In genomic region chr7:112328969-112329368, GRCm38 (mm10) we compare ENCODE assay signal across 9 mouse cellular contexts.
DNase-seq lines count a peak whose midpoint lies in the region; ATAC-seq lines count a peak whose summit lies in the region.
"Had no signal": no experiment of that assay in that cellular context is flagged by ENCODE, and none has a peak within 500 bp of the region (broad histone marks: within the 10 kb centered on the region; RNA-seq: fewer than 3 reads in every experiment).

No protein-coding gene starts in this region.

- no peak overlapping the region for H3K4me2 ChIP-seq in forebrain, embryonic 14.5 days (ENCODE audit: low read length)
- no peak overlapping the region for H3K4me2 ChIP-seq in forebrain, embryonic 15.5 days (replicated peaks)
- no peak overlapping the region for H3K4me2 ChIP-seq in midbrain, embryonic 11.5 days
- no peak overlapping the region for H3K4me2 ChIP-seq in midbrain, embryonic 15.5 days
- H3K4me2 ChIP-seq: lung, embryonic 15.5 days had no signal

- no peak overlapping the region for H3K4me3 ChIP-seq in forebrain, embryonic 14.5 days (ENCODE audit: low read depth, low read length)
- no peak overlapping the region for H3K4me3 ChIP-seq in forebrain, embryonic 15.5 days
- H3K4me3 ChIP-seq in midbrain, embryonic 11.5 days (ENCODE audit: low read depth, low read length): no peak overlapping the region
- no peak overlapping the region for H3K4me3 ChIP-seq in midbrain, embryonic 15.5 days
- H3K4me3 ChIP-seq in forebrain, embryonic 10.5 days: no peak overlapping the region
- H3K4me3 ChIP-seq: lung, embryonic 15.5 days had no signal

- no peaks in the 10 kb centered on the region for H3K9me3 ChIP-seq in forebrain, embryonic 14.5 days (replicated peaks; ENCODE audit: control insufficient read depth, low read length)
- no peaks in the 10 kb centered on the region for H3K9me3 ChIP-seq in forebrain, embryonic 15.5 days
- H3K9me3 ChIP-seq in midbrain, embryonic 11.5 days (ENCODE audit: control insufficient read depth, low read length): no peaks in the 10 kb centered on the region
- H3K9me3 ChIP-seq in midbrain, embryonic 15.5 days: no peaks in the 10 kb centered on the region
- H3K9me3 ChIP-seq in forebrain, embryonic 10.5 days: no peaks in the 10 kb centered on the region
- H3K9me3 ChIP-seq: lung, embryonic 15.5 days had no signal

- 17% methylated on average over 1 of the region's 1 CpGs for WGBS in forebrain, embryonic 14.5 days
- WGBS in forebrain, embryonic 15.5 days: 21% methylated on average over 1 of the region's 1 CpGs
- WGBS in midbrain, embryonic 11.5 days: 10% methylated on average over 1 of the region's 1 CpGs
- WGBS in midbrain, embryonic 15.5 days: 31% methylated on average over 1 of the region's 1 CpGs
- WGBS in forebrain, embryonic 10.5 days: 14% methylated on average over 1 of the region's 1 CpGs

- H3K27ac ChIP-seq in forebrain, embryonic 14.5 days (ENCODE audit: low read depth, low read length): no peak overlapping the region
- H3K27ac ChIP-seq in forebrain, embryonic 15.5 days (replicated peaks): no peak overlapping the region
- no peak overlapping the region for H3K27ac ChIP-seq in midbrain, embryonic 11.5 days (ENCODE audit: low read depth, low read length)
- H3K27ac ChIP-seq in midbrain, embryonic 15.5 days: no peak overlapping the region
- no peak overlapping the region for H3K27ac ChIP-seq in forebrain, embryonic 10.5 days
- H3K27ac ChIP-seq: lung, embryonic 15.5 days had no signal

- ATAC-seq in forebrain, embryonic 14.5 days: no peak
- no peak for ATAC-seq in forebrain, embryonic 15.5 days (replicated peaks)
- ATAC-seq in midbrain, embryonic 11.5 days (ENCODE audit: low FRiP score): no peak
- ATAC-seq in midbrain, embryonic 15.5 days (replicated peaks): no peak

- no peaks in the 10 kb centered on the region for H3K36me3 ChIP-seq in forebrain, embryonic 14.5 days (ENCODE audit: control insufficient read depth, insufficient read depth, low read length)
- no peaks in the 10 kb centered on the region for H3K36me3 ChIP-seq in forebrain, embryonic 15.5 days
- H3K36me3 ChIP-seq in midbrain, embryonic 11.5 days (ENCODE audit: control insufficient read depth, insufficient read depth, low read length): no peaks in the 10 kb centered on the region
- H3K36me3 ChIP-seq in midbrain, embryonic 15.5 days (replicated peaks): no peaks in the 10 kb centered on the region
- H3K36me3 ChIP-seq in forebrain, embryonic 10.5 days (replicated peaks): no peaks in the 10 kb centered on the region

- H3K9ac ChIP-seq in forebrain, embryonic 14.5 days (ENCODE audit: low read length): no peak overlapping the region
- H3K9ac ChIP-seq in forebrain, embryonic 15.5 days (replicated peaks): no peak overlapping the region
- H3K9ac ChIP-seq in midbrain, embryonic 11.5 days (ENCODE audit: low read length): no peak overlapping the region
- no peak overlapping the region for H3K9ac ChIP-seq in midbrain, embryonic 15.5 days
- H3K9ac ChIP-seq: lung, embryonic 15.5 days had no signal

- no peaks in the 10 kb centered on the region for H3K27me3 ChIP-seq in forebrain, embryonic 14.5 days (replicated peaks; ENCODE audit: control insufficient read depth, insufficient read depth, low read length)
- H3K27me3 ChIP-seq in forebrain, embryonic 15.5 days: no peaks in the 10 kb centered on the region
- H3K27me3 ChIP-seq in midbrain, embryonic 11.5 days (ENCODE audit: control insufficient read depth, insufficient read depth, low read length): no peaks in the 10 kb centered on the region
- H3K27me3 ChIP-seq in midbrain, embryonic 15.5 days (replicated peaks): no peaks in the 10 kb centered on the region
- no peaks in the 10 kb centered on the region for H3K27me3 ChIP-seq in forebrain, embryonic 10.5 days (ENCODE audit: poor library complexity, severe bottlenecking)
- H3K27me3 ChIP-seq: lung, embryonic 15.5 days had no signal

- peak; percentile 59 for DNase-seq in forebrain, embryonic 14.5 days (ENCODE audit: low spot score)
- DNase-seq in midbrain, embryonic 11.5 days (ENCODE audit: low spot score, missing footprints): peak; percentile 88
- DNase-seq in c-Kit-positive CD71-positive TER-119-positive erythroid progenitor cells, embryonic 14.5 days (ENCODE audit: low spot score): peak; percentile 10
- DNase-seq in induced T-regulatory cell, adult 2 months (ENCODE audit: low read depth): peak; percentile 81
- peak; percentile 62 for DNase-seq in retina, postnatal 1 day
- no peak for DNase-seq in forebrain, embryonic 10.5 days (ENCODE audit: extremely low spot score, low spot score)

- H3K4me1 ChIP-seq in forebrain, embryonic 14.5 days (ENCODE audit: control insufficient read depth, insufficient read depth, low read length): no peaks in the 10 kb centered on the region
- H3K4me1 ChIP-seq in forebrain, embryonic 15.5 days: no peaks in the 10 kb centered on the region
- no peaks in the 10 kb centered on the region for H3K4me1 ChIP-seq in midbrain, embryonic 11.5 days (ENCODE audit: control insufficient read depth, insufficient read depth, low read length)
- no peaks in the 10 kb centered on the region for H3K4me1 ChIP-seq in midbrain, embryonic 15.5 days
- no peaks in the 10 kb centered on the region for H3K4me1 ChIP-seq in forebrain, embryonic 10.5 days
- H3K4me1 ChIP-seq: lung, embryonic 15.5 days had no signal
